Mouse (Mus musculus): ENCODE results near the gene Rhox10.

DNA sequence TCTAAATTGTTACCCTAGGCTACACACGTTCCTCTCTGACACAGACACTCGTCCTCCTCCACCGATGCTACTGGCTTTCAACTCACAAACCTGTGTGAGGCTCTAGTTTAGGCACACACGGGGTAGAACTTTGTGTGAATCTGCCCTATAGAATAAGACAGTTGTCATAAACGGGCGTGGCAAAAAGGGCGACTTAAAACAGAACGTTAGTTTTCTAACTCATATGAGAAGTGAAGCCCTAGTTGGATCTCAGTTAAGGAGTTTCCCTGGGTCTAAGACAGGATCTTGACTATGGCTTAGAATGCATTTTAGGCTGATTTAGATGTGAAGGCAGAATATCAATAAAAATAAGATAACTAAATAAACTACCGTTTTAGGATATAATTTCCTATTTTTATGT lies 18.8 kb downstream of the Rhox10 start, which contains the start of gene Rhox11:
- TF ChIP-seq GATA1 (IDR thresholded peaks at IDR 0.05; ENCODE audit: borderline replicate concordance, low read length) (no peak), FLI1 (IDR thresholded peaks at IDR 0.05; ENCODE audit: low read length) (no peak)

All from megakaryocyte, embryonic 14.5 days (primary cell).